ENCODE assay signal across 10 mouse cellular contexts in genomic region chr9:119893881-119894280, GRCm38 (mm10). TPM values are rescaled to one million over a fixed set of nuclear protein-coding genes. Genes with fewer than 3 reads are reported as not detected.
A peak's percentile ranks its signal among the peaks of the same experiment; 100 is the strongest.
DNase-seq lines count a peak whose midpoint lies in the region; ATAC-seq and TF ChIP-seq lines count a peak whose summit lies in the region.
"Had no signal": no experiment of that assay in that cellular context is flagged by ENCODE, and none has a peak within 500 bp of the region (broad histone marks: within the 10 kb centered on the region; RNA-seq: fewer than 3 reads in every experiment).

No protein-coding gene starts in this region.

- no peaks in the 10 kb centered on the region for H3K36me3 ChIP-seq in heart, postnatal 0 days (replicated peaks; ENCODE audit: control insufficient read depth, insufficient read depth, low read length)
- H3K36me3 ChIP-seq in heart, adult 2 months (ENCODE audit: control insufficient read depth, insufficient read depth, low read length) = no peaks in the 10 kb centered on the region
- H3K36me3 ChIP-seq in ES-Bruce4 (ENCODE audit: control insufficient read depth, insufficient read depth, low read length, poor library complexity, severe bottlenecking) = no peaks in the 10 kb centered on the region
- H3K36me3 ChIP-seq in forebrain, embryonic 16.5 days (ENCODE audit: control insufficient read depth, insufficient read depth) = no peaks in the 10 kb centered on the region
- H3K36me3 ChIP-seq in liver, embryonic 16.5 days (ENCODE audit: control insufficient read depth, insufficient read depth) = no peaks in the 10 kb centered on the region

- H3K27me3 ChIP-seq in heart, postnatal 0 days (ENCODE audit: control insufficient read depth, insufficient read depth, low read length) = no peaks in the 10 kb centered on the region
- no peaks in the 10 kb centered on the region for H3K27me3 ChIP-seq in heart, adult 2 months (ENCODE audit: control insufficient read depth, insufficient read depth, low read length)
- no peaks in the 10 kb centered on the region for H3K27me3 ChIP-seq in ES-Bruce4 (ENCODE audit: control insufficient read depth, insufficient read depth, low read length, poor library complexity, severe bottlenecking)
- no peaks in the 10 kb centered on the region for H3K27me3 ChIP-seq in forebrain, embryonic 16.5 days (replicated peaks; ENCODE audit: control insufficient read depth, insufficient read depth, low read length)
- H3K27me3 ChIP-seq in liver, embryonic 16.5 days (ENCODE audit: control insufficient read depth, insufficient read depth, low read depth, low read length) = no peaks in the 10 kb centered on the region

- ATAC-seq in heart, postnatal 0 days (ENCODE audit: insufficient read depth, low read depth) = no peak
- ATAC-seq in forebrain, embryonic 16.5 days = no peak
- ATAC-seq in liver, embryonic 16.5 days (ENCODE audit: low read depth) = no peak

- no peaks in the 10 kb centered on the region for H3K9me3 ChIP-seq in heart, postnatal 0 days (replicated peaks; ENCODE audit: control insufficient read depth, low read length)
- no peaks in the 10 kb centered on the region for H3K9me3 ChIP-seq in ES-Bruce4 (replicated peaks; ENCODE audit: control insufficient read depth, insufficient read depth, low read length, poor library complexity, severe bottlenecking)
- no peaks in the 10 kb centered on the region for H3K9me3 ChIP-seq in forebrain, embryonic 16.5 days (ENCODE audit: control insufficient read depth, low read length)
- no peaks in the 10 kb centered on the region; the same call in 1 of the 2 replicates for H3K9me3 ChIP-seq in liver, embryonic 16.5 days (replicated peaks; ENCODE audit: control insufficient read depth, low read length)
- H3K9me3 ChIP-seq: G1E had no signal

- DNase-seq in heart, postnatal 0 days (ENCODE audit: low spot score) = no peak
- DNase-seq in heart, adult 2 months = no peak
- DNase-seq in layer of hippocampus, adult 8-10 months (ENCODE audit: low spot score in 2 of 2) = no peak
- DNase-seq in embryo, embryonic 10 days (ENCODE audit: low spot score) = no peak
- no peak for DNase-seq in cerebellum, postnatal 36 days

- H3K27ac ChIP-seq in heart, postnatal 0 days (ENCODE audit: low read depth) = no peak overlapping the region
- H3K27ac ChIP-seq in heart, adult 2 months = no peak overlapping the region
- H3K27ac ChIP-seq in ES-Bruce4 (ENCODE audit: insufficient read depth, low read length) = no peak overlapping the region
- no peak overlapping the region; the same call in 1 of the 2 replicates for H3K27ac ChIP-seq in forebrain, embryonic 16.5 days (ENCODE audit: low read length)
- H3K27ac ChIP-seq in liver, embryonic 16.5 days (ENCODE audit: low read length) = no peak overlapping the region

- H3K79me2 ChIP-seq in heart, adult 2 months (replicated peaks; ENCODE audit: control insufficient read depth, insufficient read depth, low read length) = peaks cover 6% of the 10 kb centered on the region

- H3K9ac ChIP-seq in heart, postnatal 0 days (replicated peaks; ENCODE audit: low read depth, low read length) = 0 out of 2 replicates have a peak overlapping the region, but pooled peaks have one; percentile 88
- H3K9ac ChIP-seq in heart, adult 2 months (ENCODE audit: low read depth, low read length) = no peak overlapping the region
- H3K9ac ChIP-seq in ES-Bruce4 (ENCODE audit: low read depth, poor library complexity, severe bottlenecking) = peak overlapping the region; percentile 90; the same call in 1 of the 2 replicates
- peak overlapping the region; percentile 88; the same call in 1 of the 2 replicates for H3K9ac ChIP-seq in forebrain, embryonic 16.5 days (replicated peaks; ENCODE audit: low read depth, low read length)
- no peak overlapping the region; the same call in 1 of the 2 replicates for H3K9ac ChIP-seq in liver, embryonic 16.5 days (ENCODE audit: low read depth, low read length)

- no peak overlapping the region for H3K4me3 ChIP-seq in heart, postnatal 0 days (ENCODE audit: low read depth, low read length)
- no peak overlapping the region for H3K4me3 ChIP-seq in heart, adult 2 months
- no peak overlapping the region for H3K4me3 ChIP-seq in ES-Bruce4 (ENCODE audit: low read depth, low read length)
- no peak overlapping the region for H3K4me3 ChIP-seq in forebrain, embryonic 16.5 days (replicated peaks; ENCODE audit: low read length)
- no peak overlapping the region for H3K4me3 ChIP-seq in liver, embryonic 16.5 days (ENCODE audit: low read depth, low read length)

- peak overlapping the region; percentile 67; the same call in 1 of the 2 replicates for H3K4me2 ChIP-seq in heart, postnatal 0 days (ENCODE audit: low read depth, low read length)
- peak overlapping the region; percentile 84 for H3K4me2 ChIP-seq in forebrain, embryonic 16.5 days (ENCODE audit: low read length)
- H3K4me2 ChIP-seq in liver, embryonic 16.5 days (ENCODE audit: low read depth, low read length) = peak overlapping the region; percentile 81; the same call in 1 of the 2 replicates

- peaks cover 12% of the 10 kb centered on the region; the same call in 1 of the 2 replicates for H3K4me1 ChIP-seq in heart, postnatal 0 days (ENCODE audit: control insufficient read depth, insufficient read depth)
- H3K4me1 ChIP-seq in heart, adult 2 months (ENCODE audit: control insufficient read depth, insufficient read depth, low read length) = peaks cover 2% of the 10 kb centered on the region
- no peaks in the 10 kb centered on the region for H3K4me1 ChIP-seq in ES-Bruce4 (ENCODE audit: control insufficient read depth, insufficient read depth, low read length)
- peaks cover 20% of the 10 kb centered on the region for H3K4me1 ChIP-seq in forebrain, embryonic 16.5 days (replicated peaks; ENCODE audit: control insufficient read depth, insufficient read depth, low read length)
- H3K4me1 ChIP-seq in liver, embryonic 16.5 days (ENCODE audit: control insufficient read depth, low read depth, low read length) = peaks cover 22% of the 10 kb centered on the region

- intact Hi-C loops in heart, adult 2 months (cut with DNase I) = loop anchor here (1.0 to 10.0 kb wide), 3 partner anchors 43 to 429 kb away; partner anchors contain the start of genes Gorasp1 and Ttc21a

- no peak for TF ChIP-seq POLR2A in heart, adult 2 months (IDR thresholded peaks at IDR 0.05; ENCODE audit: insufficient read depth, low read depth, low read length)
- TF ChIP-seq POLR2A in ES-Bruce4 (IDR thresholded peaks at IDR 0.05; ENCODE audit: insufficient read depth, low read length) = no peak

- no peak for TF ChIP-seq CTCF in heart, postnatal 0 days (IDR thresholded peaks at IDR 0.05; ENCODE audit: low read depth)
- TF ChIP-seq CTCF in heart, adult 2 months (IDR thresholded peaks at IDR 0.05) = no peak
- TF ChIP-seq CTCF in ES-Bruce4 (IDR thresholded peaks at IDR 0.05; ENCODE audit: low read depth, low read length) = peak; percentile 31

- 85% methylated on average over 5 of the region's 5 CpGs for WGBS in heart, postnatal 0 days
- 84% methylated on average over 5 of the region's 5 CpGs for WGBS in heart, adult 2 months
- WGBS in forebrain, embryonic 16.5 days = 90% methylated on average over 5 of the region's 5 CpGs
- 86% methylated on average over 5 of the region's 5 CpGs for WGBS in liver, embryonic 16.5 days (ENCODE audit: insufficient replicate concordance)

- TF ChIP-seq EP300 in heart, postnatal 0 days (IDR thresholded peaks at IDR 0.05; ENCODE audit: low read depth) = no peak
- TF ChIP-seq EP300 in heart, adult 2 months (IDR thresholded peaks at IDR 0.05; ENCODE audit: insufficient read depth, low read depth, low read length) = no peak
- TF ChIP-seq EP300 in ES-Bruce4 (IDR thresholded peaks at IDR 0.05; ENCODE audit: insufficient read depth, low read depth, low read length) = no peak

RNA-seq across cellular contexts. Expression of gene Wdr48, which starts 0.8 kb away (rescaled TPM):
- total RNA-seq in heart, postnatal 0 days (2014; rRNA removed; ENCODE audit: low replicate concordance) = 19.0 and 25.3 TPM in 2 replicates
- 19.4 and 19.9 TPM in 2 replicates for polyA plus RNA-seq in heart, postnatal 0 days (2015; fragmentation: Nextera tagmentation; extraction: Ambion mirVana)
- total RNA-seq in heart, adult 2 months (2021) = 10 to 100 TPM; 20.7 to 21.6 TPM
- polyA plus RNA-seq in heart, adult 2 months (2012; rRNA removed) = 22.9 and 39.5 TPM in 2 replicates
- polyA plus RNA-seq in ES-Bruce4 (2011; ENCODE audit: insufficient read depth, insufficient read length, low read depth, missing spikeins) = 103 and 107 TPM in 2 replicates
- polyA plus RNA-seq in forebrain, embryonic 16.5 days (2015; fragmentation: Nextera tagmentation; extraction: Ambion mirVana) = 85.2 and 89.8 TPM in 2 replicates
- 19.4 and 21.1 TPM in 2 replicates for polyA plus RNA-seq in liver, embryonic 16.5 days (2015; fragmentation: Nextera tagmentation; extraction: Ambion mirVana)
- total RNA-seq in layer of hippocampus, adult 8-10 months (2022) = 10 to 100 TPM; 64.3 to 81.2 (median 74.6) TPM

RNA-seq across cellular contexts. Expression of gene Gorasp1, which starts 43.5 kb away (rescaled TPM):
- 10.0 and 63.5 TPM in 2 replicates for total RNA-seq in heart, postnatal 0 days (2014; rRNA removed; ENCODE audit: low replicate concordance)
- 14.1 and 16.8 TPM in 2 replicates for polyA plus RNA-seq in heart, postnatal 0 days (2015; fragmentation: Nextera tagmentation; extraction: Ambion mirVana)
- 10 to 100 TPM; 32.2 to 35.9 TPM for total RNA-seq in heart, adult 2 months (2021)
- 16.8 and 25.0 TPM in 2 replicates for polyA plus RNA-seq in heart, adult 2 months (2012; rRNA removed)
- 7.2 and 9.2 TPM in 2 replicates for polyA plus RNA-seq in ES-Bruce4 (2011; ENCODE audit: insufficient read depth, insufficient read length, low read depth, missing spikeins)
- 23.8 and 30.4 TPM in 2 replicates for polyA plus RNA-seq in forebrain, embryonic 16.5 days (2015; fragmentation: Nextera tagmentation; extraction: Ambion mirVana)
- 10.6 and 12.1 TPM in 2 replicates for polyA plus RNA-seq in liver, embryonic 16.5 days (2015; fragmentation: Nextera tagmentation; extraction: Ambion mirVana)
- 10 to 100 TPM; 30.5 to 35.7 (median 34.1) TPM for total RNA-seq in layer of hippocampus, adult 8-10 months (2022)

RNA-seq across cellular contexts. Expression of gene Ttc21a, which starts 43.5 kb away (rescaled TPM):
- total RNA-seq in heart, postnatal 0 days (2014; rRNA removed; ENCODE audit: low replicate concordance) = 0.27 TPM in 1 of 2 replicates, not detected in the other
- 0.05 and 0.07 TPM in 2 replicates for polyA plus RNA-seq in heart, postnatal 0 days (2015; fragmentation: Nextera tagmentation; extraction: Ambion mirVana)
- total RNA-seq in heart, adult 2 months (2021) = not detected
- 0.70 TPM in 1 of 2 replicates, not detected in the other for polyA plus RNA-seq in heart, adult 2 months (2012; rRNA removed)
- 0.93 and 1.2 TPM in 2 replicates for polyA plus RNA-seq in ES-Bruce4 (2011; ENCODE audit: insufficient read depth, insufficient read length, low read depth, missing spikeins)
- polyA plus RNA-seq in forebrain, embryonic 16.5 days (2015; fragmentation: Nextera tagmentation; extraction: Ambion mirVana) = 0.37 and 0.76 TPM in 2 replicates
- 0.08 and 0.21 TPM in 2 replicates for polyA plus RNA-seq in liver, embryonic 16.5 days (2015; fragmentation: Nextera tagmentation; extraction: Ambion mirVana)
- 1 to 10 TPM; 1.2 to 2.8 (median 1.4) TPM for total RNA-seq in layer of hippocampus, adult 8-10 months (2022)
- total RNA-seq: gastrocnemius, postnatal 25 days had no signal

Comparison
In these comparisons a context has a peak if more than half of its experiments do, and no peak if none do; other contexts are left out.
1. H3K9ac ChIP-seq: peak in heart, postnatal 0 days (single experiment), ES-Bruce4 (single experiment) and forebrain, embryonic 16.5 days (single experiment); none in heart, adult 2 months (single experiment) and liver, embryonic 16.5 days (single experiment).
2. Peak in every context shown above with its lines, with median percentiles within 50 percentile points of each other: H3K4me2 ChIP-seq.